Mouse (Mus musculus): ENCODE measurements around the gene Gm11172.

DNA sequence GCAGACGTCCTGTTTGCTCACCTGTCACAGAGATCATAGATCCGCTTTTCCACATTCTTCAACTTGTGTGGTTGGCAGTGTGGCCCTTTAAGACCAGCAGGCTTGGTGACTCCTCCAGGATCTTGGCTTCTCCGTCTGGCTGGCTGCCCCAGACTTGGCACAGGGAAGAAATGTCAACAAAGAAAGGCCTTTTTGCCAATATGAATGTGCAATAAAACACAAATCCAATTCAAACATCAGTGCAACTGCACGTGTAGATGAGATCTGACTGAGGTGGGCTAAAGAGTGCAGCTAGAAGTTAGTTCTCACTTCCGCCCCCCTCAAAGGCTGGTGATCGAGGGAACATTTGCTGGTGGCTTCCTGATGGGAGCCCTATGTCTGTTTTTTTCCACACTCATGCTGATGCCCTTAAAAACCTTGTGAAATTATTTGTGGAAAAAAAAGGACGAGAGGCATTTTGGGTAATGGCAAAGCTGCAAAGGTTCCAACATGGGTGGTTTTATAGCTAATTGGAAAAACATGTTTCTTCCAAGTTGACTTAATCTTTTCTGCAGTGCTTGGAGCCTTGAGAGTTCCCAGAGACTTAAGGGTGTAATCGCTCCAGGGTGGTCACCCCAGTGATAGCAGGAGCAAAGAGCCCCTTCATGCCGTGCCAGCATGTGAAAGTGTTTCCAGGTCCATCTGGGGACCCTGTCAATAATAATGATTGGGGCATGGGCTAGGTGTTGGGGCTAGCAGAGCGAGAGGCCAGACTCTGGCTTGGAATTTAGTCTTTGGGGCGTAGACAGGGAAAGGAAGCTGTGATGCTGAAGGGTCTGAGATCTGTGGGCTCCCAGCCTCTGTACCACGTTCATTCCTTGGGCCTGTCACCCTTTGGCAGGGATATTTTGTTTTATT lies 37.5 kb downstream of the Gm11172 start:
- no peak for TF ChIP-seq CTCF (IDR thresholded peaks at IDR 0.05; ENCODE audit: control insufficient read depth, insufficient read depth, insufficient replicate concordance, low read depth, low read length)
- TF ChIP-seq POLR2A (IDR thresholded peaks at IDR 0.05; ENCODE audit: control insufficient read depth, low read depth, low read length) = no peak

Measured in testis, adult 2 months (tissue).